In the genomic region with DNA sequence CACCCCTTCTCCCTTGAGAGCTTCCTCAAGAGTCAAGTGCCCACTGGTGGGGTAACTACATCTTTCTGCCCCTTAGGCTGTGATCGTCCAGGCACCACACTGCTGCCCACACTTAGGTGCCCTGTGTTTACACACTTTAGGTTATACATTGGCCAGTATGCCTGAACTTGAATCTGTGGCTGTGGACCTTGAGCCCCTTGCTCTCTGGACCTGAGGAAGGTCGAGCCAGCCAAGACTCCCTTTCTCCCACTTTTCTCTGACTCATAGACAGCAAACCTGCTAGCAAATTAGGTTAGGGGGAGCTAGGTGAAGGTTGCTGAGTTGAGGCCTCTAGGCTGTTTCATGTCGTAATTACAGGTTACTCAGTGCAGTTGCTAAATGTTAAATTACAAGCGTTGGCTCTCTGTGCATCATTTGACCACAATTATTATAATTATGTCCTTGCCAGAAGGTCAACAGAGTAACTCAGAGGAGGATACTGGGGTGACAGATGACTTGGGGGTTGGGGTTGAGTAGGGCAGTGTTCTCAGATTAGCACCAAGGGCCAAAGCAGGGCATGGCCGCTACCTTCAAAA, we compare ENCODE assay signal across 26 mouse cellular contexts. TPM values are rescaled to one million over a fixed set of nuclear protein-coding genes. Genes with fewer than 3 reads are reported as not detected.
A peak's percentile ranks its signal among the peaks of the same experiment; 100 is the strongest.
DNase-seq lines count a peak whose midpoint lies in the region; ATAC-seq and TF ChIP-seq lines count a peak whose summit lies in the region.
"Had no signal": no experiment of that assay in that cellular context is flagged by ENCODE, and none has a peak within 500 bp of the region (broad histone marks: within the 10 kb centered on the region; RNA-seq: fewer than 3 reads in every experiment).

No protein-coding gene starts in this region.

- H3K4me2 ChIP-seq in kidney, embryonic 15.5 days, result no peak overlapping the region
- H3K4me2 ChIP-seq: embryonic facial prominence, embryonic 13.5 days; forebrain, embryonic 13.5 days; hindbrain, embryonic 15.5 days; limb, embryonic 12.5 days; liver, embryonic 11.5 days; midbrain, embryonic 13.5 days had no signal

- H3K9me3 ChIP-seq in kidney, embryonic 15.5 days (replicated peaks), result no peaks in the 10 kb centered on the region
- H3K9me3 ChIP-seq: embryonic facial prominence, embryonic 13.5 days; forebrain, embryonic 13.5 days; G1E; heart, embryonic 10.5 days; hindbrain, embryonic 15.5 days; limb, embryonic 12.5 days; midbrain, embryonic 13.5 days had no signal

- ATAC-seq in kidney, embryonic 15.5 days (replicated peaks; ENCODE audit: low FRiP score), result no peak
- ATAC-seq: forebrain, embryonic 13.5 days; midbrain, embryonic 13.5 days had no signal

- no peak for TF ChIP-seq POLR2A in testis, adult 2 months (IDR thresholded peaks at IDR 0.05; ENCODE audit: control insufficient read depth, low read depth, low read length)

- no peak overlapping the region for H3K27ac ChIP-seq in kidney, embryonic 15.5 days
- H3K27ac ChIP-seq in testis, adult 2 months (ENCODE audit: control insufficient read depth, insufficient read depth, low read depth, low read length), result no peak overlapping the region
- H3K27ac ChIP-seq: embryonic facial prominence, embryonic 13.5 days; forebrain, embryonic 13.5 days; heart, embryonic 10.5 days; hindbrain, embryonic 15.5 days; limb, embryonic 12.5 days; midbrain, embryonic 13.5 days had no signal

- no peaks in the 10 kb centered on the region for H3K36me3 ChIP-seq in kidney, embryonic 15.5 days
- no peaks in the 10 kb centered on the region for H3K36me3 ChIP-seq in testis, adult 2 months (ENCODE audit: control insufficient read depth, insufficient read depth, low read length)
- H3K36me3 ChIP-seq: embryonic facial prominence, embryonic 13.5 days; G1E; heart, embryonic 10.5 days; hindbrain, embryonic 15.5 days; limb, embryonic 12.5 days; midbrain, embryonic 13.5 days had no signal

- no peak for TF ChIP-seq CTCF in testis, adult 2 months (IDR thresholded peaks at IDR 0.05; ENCODE audit: control insufficient read depth, insufficient read depth, insufficient replicate concordance, low read depth, low read length)

- no peak overlapping the region for H3K9ac ChIP-seq in kidney, embryonic 15.5 days
- H3K9ac ChIP-seq: embryonic facial prominence, embryonic 13.5 days; forebrain, embryonic 13.5 days; hindbrain, embryonic 15.5 days; limb, embryonic 12.5 days; midbrain, embryonic 13.5 days had no signal

- no peak overlapping the region for H3K4me3 ChIP-seq in kidney, embryonic 15.5 days (replicated peaks)
- H3K4me3 ChIP-seq in testis, adult 2 months (ENCODE audit: control insufficient read depth, low read depth, low read length), result peak overlapping the region; percentile 32
- H3K4me3 ChIP-seq: embryonic facial prominence, embryonic 13.5 days; erythroblast, embryonic 14.5 days; forebrain, embryonic 13.5 days; heart, embryonic 10.5 days; hindbrain, embryonic 15.5 days; limb, embryonic 12.5 days; midbrain, embryonic 13.5 days had no signal

- peak; percentile 77 for DNase-seq in kidney, adult 11 months
- DNase-seq in testis, postnatal 10 days (ENCODE audit: low spot score), result no peak
- peak; percentile 42 for DNase-seq in kidney, postnatal 14 days
- no peak for DNase-seq in frontal cortex, postnatal 14 days (ENCODE audit: low spot score in 2 of 2)
- no peak for DNase-seq in cerebellum, postnatal 10 days
- DNase-seq: cerebellum, adult 18-20 months; cerebellum, postnatal 36 days; embryo, embryonic 11 days; heart, postnatal 4 days; layer of hippocampus, postnatal 36 days; lung, adult 18-20 months; lung, postnatal 10 days; right cerebral cortex, postnatal 14 days; spleen, adult 18-20 months; thymus, postnatal 25 days had no signal

- 80% methylated on average over 5 of the region's 5 CpGs for WGBS in kidney, embryonic 15.5 days

- H3K27me3 ChIP-seq in kidney, embryonic 15.5 days, result peaks cover 7% of the 10 kb centered on the region; the same call in 1 of the 2 replicates
- H3K27me3 ChIP-seq in testis, adult 2 months (ENCODE audit: control insufficient read depth, insufficient read depth, low read length), result no peaks in the 10 kb centered on the region

- peaks cover 14% of the 10 kb centered on the region for H3K4me1 ChIP-seq in kidney, embryonic 15.5 days
- H3K4me1 ChIP-seq in testis, adult 2 months (ENCODE audit: control insufficient read depth, insufficient read depth, low read length), result peaks cover 12% of the 10 kb centered on the region

RNA-seq across cellular contexts. Expression of gene Metrnl, which starts 2.9 kb away (rescaled TPM):
- 23.3 and 24.2 TPM in 2 replicates for polyA plus RNA-seq in kidney, embryonic 15.5 days (2015; fragmentation: Nextera tagmentation; extraction: Ambion mirVana)
- 3.0 and 4.5 TPM in 2 replicates for polyA plus RNA-seq in testis, adult 2 months (2012; rRNA removed)
- polyA plus RNA-seq: G1E had no signal

RNA-seq across cellular contexts. Expression of gene B3gntl1, which starts 25.5 kb away (rescaled TPM):
- polyA plus RNA-seq in kidney, embryonic 15.5 days (2015; fragmentation: Nextera tagmentation; extraction: Ambion mirVana), result 7.0 and 8.0 TPM in 2 replicates
- 7.6 and 9.1 TPM in 2 replicates for polyA plus RNA-seq in testis, adult 2 months (2012; rRNA removed)
- polyA plus RNA-seq: erythroblast, embryonic 14.5 days had no signal

Comparison
In these comparisons a context has a peak if more than half of its experiments do, and no peak if none do; other contexts are left out.
1. DNase-seq: peak in kidney, adult 11 months (single experiment) and kidney, postnatal 14 days (single experiment); none in testis, postnatal 10 days (single experiment), frontal cortex, postnatal 14 days (0 of 2) and cerebellum, postnatal 10 days (0 of 2).